Mouse (Mus musculus): ENCODE data around the gene Smarce1. TPM values are rescaled to one million over a fixed set of nuclear protein-coding genes. Genes with fewer than 3 reads are reported as not detected.

Gene Smarce1
- 33.7 and 36.5 TPM in 2 replicates for polyA plus RNA-seq (2021; fragmentation: Nextera tagmentation)
- long read RNA-seq, experiment 1, transcript Smarce1-201 (11 exons, 2,919 nt), result major isoform, 6 of 29 reads
- long read RNA-seq, experiment 1, partial matches to known transcripts, result 8 of 29 reads
- long read RNA-seq, experiment 1, other reads (novel, unspliced or antisense), result 15 of 29 reads
- long read RNA-seq, experiment 2, transcript Smarce1-201 (11 exons, 2,919 nt), result major isoform, 42 of 117 reads
- long read RNA-seq, experiment 2, partial matches to known transcripts, result 9 of 117 reads
- long read RNA-seq, experiment 2, other reads (novel, unspliced or antisense), result 66 of 117 reads

DNA sequence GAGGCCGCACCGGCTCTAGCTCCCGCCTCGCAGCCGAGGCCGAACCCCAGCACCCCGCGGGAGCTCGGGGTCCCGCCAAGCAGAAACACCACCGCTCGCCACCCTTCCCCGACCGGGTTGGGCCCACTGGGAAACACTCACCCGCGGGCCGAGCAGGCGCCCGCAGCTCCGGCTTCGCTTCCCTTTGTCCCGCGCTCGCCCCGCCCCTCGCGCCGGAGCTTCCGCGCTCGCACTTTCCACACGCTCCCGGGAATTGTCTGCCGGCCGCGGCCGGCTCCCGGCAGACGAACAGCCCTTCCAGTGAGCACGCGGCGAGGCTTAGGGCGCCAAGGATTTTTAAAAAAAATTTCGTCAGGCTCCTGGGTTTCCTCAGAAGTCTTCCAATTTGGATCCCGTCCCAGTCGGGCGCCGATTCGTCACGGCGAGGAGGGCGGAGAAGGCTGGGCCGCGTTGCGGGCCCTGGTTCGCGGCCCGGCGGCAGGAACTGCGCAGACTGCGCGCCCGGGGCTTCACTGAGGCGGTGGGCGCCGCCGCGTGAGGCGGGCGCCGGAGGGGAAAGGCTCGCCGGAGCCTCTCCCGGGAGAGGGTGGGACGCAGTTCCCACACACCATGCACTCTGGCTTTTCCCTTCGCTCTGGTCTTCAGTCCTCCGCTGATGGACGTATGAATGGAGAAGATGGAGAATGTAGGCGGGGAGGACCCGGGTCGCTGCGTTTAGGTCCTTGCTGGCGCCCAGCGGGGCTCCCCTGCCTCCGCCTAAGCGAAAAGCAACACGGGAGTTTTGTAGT lies at the start of gene Smarce1:
Gene Smarce1, minus strand, starts transcription at position 757 of the 788 bp plus-strand sequence.

DNA sequence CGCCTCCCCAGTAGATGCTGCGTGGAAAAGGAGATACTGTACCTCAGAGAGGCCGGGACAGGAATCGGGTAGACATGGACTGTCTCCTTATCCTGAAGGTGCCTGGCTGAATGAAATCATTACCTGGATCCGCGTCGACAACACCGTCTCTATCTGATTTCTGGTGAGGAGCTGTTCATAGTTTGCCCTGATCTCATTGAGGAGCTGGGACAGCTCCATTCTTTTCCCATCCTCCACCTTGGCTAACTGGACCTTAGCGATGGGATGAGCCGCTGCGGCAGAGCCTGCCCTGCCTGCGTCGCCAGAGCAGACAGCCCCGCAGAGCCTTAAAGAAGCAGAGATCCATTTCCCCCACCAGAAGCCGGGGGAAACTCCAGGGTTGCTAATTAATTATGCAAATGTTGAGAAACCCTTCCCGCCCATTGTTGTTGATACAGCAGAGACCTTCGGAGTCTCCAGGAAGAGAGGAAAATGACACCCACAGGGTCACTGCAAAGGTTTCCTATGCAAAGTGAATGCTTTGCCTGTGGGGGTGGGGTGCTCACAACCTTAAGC lies 13.1 kb upstream of the Smarce1 start, which contains the start of gene Krt222:
Gene Krt222, minus strand, starts transcription at position 266 of the 555 bp plus-strand sequence.

Other genes with a start within 250 kb of the Smarce1 start
- 1.7 and 3.3 TPM in 2 replicates for gene Gjd3, start 248.0 kb downstream of the Smarce1 start, polyA plus RNA-seq (2021; fragmentation: Nextera tagmentation)
- gene Top2a, start 206.8 kb downstream of the Smarce1 start, polyA plus RNA-seq (2021; fragmentation: Nextera tagmentation), result 0.38 and 0.46 TPM in 2 replicates
- gene Igfbp4, start 189.8 kb downstream of the Smarce1 start, polyA plus RNA-seq (2021; fragmentation: Nextera tagmentation), result 85.7 and 104 TPM in 2 replicates
- gene Tns4, start 141.7 kb downstream of the Smarce1 start, polyA plus RNA-seq (2021; fragmentation: Nextera tagmentation), result 0.05 and 0.31 TPM in 2 replicates
- 0.06 TPM in 1 of 2 replicates, not detected in the other for gene Ccr7, start 75.9 kb downstream of the Smarce1 start, polyA plus RNA-seq (2021; fragmentation: Nextera tagmentation)
- 11.8 and 12.7 TPM in 2 replicates for gene Krt222, start 13.1 kb upstream of the Smarce1 start, polyA plus RNA-seq (2021; fragmentation: Nextera tagmentation)
- not detected in 2 replicates for gene Krt24, start 54.2 kb upstream of the Smarce1 start, polyA plus RNA-seq (2021; fragmentation: Nextera tagmentation)
- gene Krt25, start 91.9 kb upstream of the Smarce1 start, polyA plus RNA-seq (2021; fragmentation: Nextera tagmentation), result not detected in 2 replicates
- gene Krt26, start 106.9 kb upstream of the Smarce1 start, polyA plus RNA-seq (2021; fragmentation: Nextera tagmentation), result 0.10 TPM in 1 of 2 replicates, not detected in the other
- gene Krt27, start 120.1 kb upstream of the Smarce1 start, polyA plus RNA-seq (2021; fragmentation: Nextera tagmentation), result not detected in 2 replicates
- gene Krt28, start 143.9 kb upstream of the Smarce1 start, polyA plus RNA-seq (2021; fragmentation: Nextera tagmentation), result 0.16 and 0.35 TPM in 2 replicates
- gene Krt10, start 158.3 kb upstream of the Smarce1 start, polyA plus RNA-seq (2021; fragmentation: Nextera tagmentation), result 42.1 and 46.5 TPM in 2 replicates
- 5.2 and 6.6 TPM in 2 replicates for gene Krt12, start 191.2 kb upstream of the Smarce1 start, polyA plus RNA-seq (2021; fragmentation: Nextera tagmentation)
- gene Krt20, start 207.1 kb upstream of the Smarce1 start, polyA plus RNA-seq (2021; fragmentation: Nextera tagmentation), result not detected in 2 replicates